ENCODE assay signal across 8 mouse cellular contexts in genomic region chr11:31871911-31872310, GRCm38 (mm10). TPM values are rescaled to one million over a fixed set of nuclear protein-coding genes. Genes with fewer than 3 reads are reported as not detected.
DNase-seq lines count a peak whose midpoint lies in the region; ATAC-seq and TF ChIP-seq lines count a peak whose summit lies in the region.

Gene Cpeb4 (plus strand): TSS chr11:31872211.

- 24% methylated on average over 4 of the region's 4 CpGs for WGBS in kidney, adult 2 months
- WGBS in bone marrow, adult 2 months, result 87% methylated on average over 4 of the region's 4 CpGs

- DNase-seq in kidney, adult 2 months, result no peak
- DNase-seq in kidney, adult 11 months, result no peak
- no peak for DNase-seq in gonadal fat pad, adult 2 months (ENCODE audit: low read depth)
- DNase-seq in layer of hippocampus, postnatal 36 days, result no peak
- DNase-seq in urinary bladder, postnatal 25 days (ENCODE audit: low spot score), result no peak
- DNase-seq in embryo, embryonic 10 days (ENCODE audit: low spot score), result no peak

- H3K4me1 ChIP-seq in kidney, adult 2 months (ENCODE audit: control insufficient read depth, insufficient read depth, low read length), result peaks cover 4% of the 10 kb centered on the region; the same call in 1 of the 2 replicates
- H3K4me1 ChIP-seq in bone marrow, adult 2 months (ENCODE audit: control insufficient read depth, insufficient read depth, low read length), result no peaks in the 10 kb centered on the region; the same call in 1 of the 2 replicates

- H3K27ac ChIP-seq in kidney, adult 2 months (ENCODE audit: insufficient read depth, low read depth, low read length), result peak within 1 kb of the TSS; percentile 99
- H3K27ac ChIP-seq in bone marrow, adult 2 months (ENCODE audit: control insufficient read depth, insufficient read depth, low read depth, low read length, poor library complexity), result peak within 1 kb of the TSS; percentile 76

- peaks cover 2% of the 10 kb centered on the region for H3K36me3 ChIP-seq in kidney, adult 2 months (ENCODE audit: control insufficient read depth, insufficient read depth, low read length)

- no peak for TF ChIP-seq POLR2A in kidney, adult 2 months (IDR thresholded peaks at IDR 0.05; ENCODE audit: low read depth, low read length)
- no peak for TF ChIP-seq POLR2A in bone marrow, adult 2 months (IDR thresholded peaks at IDR 0.05; ENCODE audit: borderline replicate concordance, control insufficient read depth, low read depth, low read length)

- no peaks in the 10 kb centered on the region for H3K27me3 ChIP-seq in kidney, adult 2 months (replicated peaks; ENCODE audit: control insufficient read depth, insufficient read depth, low read length)

- H3K4me3 ChIP-seq in kidney, adult 2 months (ENCODE audit: insufficient read depth, low read depth, low read length), result peak within 1 kb of the TSS; percentile 99
- H3K4me3 ChIP-seq in bone marrow, adult 2 months (replicated peaks; ENCODE audit: control insufficient read depth, low read depth, low read length), result peak within 1 kb of the TSS; percentile 82

- ATAC-seq in monocyte, adult 5-6 weeks (replicated peaks; ENCODE audit: insufficient number of reproducible peaks, low FRiP score, low TSS enrichment, poor library complexity, severe bottlenecking), result no peak

- no peak for TF ChIP-seq CTCF in kidney, adult 2 months (conservative IDR thresholded peaks at IDR 0.05; ENCODE audit: insufficient read depth, insufficient read length, low read depth, low read length)
- no peak for TF ChIP-seq CTCF in bone marrow, adult 2 months (IDR thresholded peaks at IDR 0.05; ENCODE audit: control insufficient read depth, insufficient read depth, low read length)

RNA-seq across cellular contexts. Expression of gene Cpeb4, which starts in this region (rescaled TPM):
- polyA plus RNA-seq in kidney, adult 2 months (2012; rRNA removed), result 27.2 and 30.0 TPM in 2 replicates
- polyA plus RNA-seq in bone marrow, adult 2 months (2011; ENCODE audit: insufficient read depth, insufficient read length, low replicate concordance, missing spikeins), result 27.5 and 38.1 TPM in 2 replicates
- polyA plus RNA-seq in gonadal fat pad, adult 2 months (2012; rRNA removed), result 14.1 and 17.8 TPM in 2 replicates
- total RNA-seq in layer of hippocampus, postnatal 36 days (2021), result 100 to 1,000 TPM; 156 to 163 TPM
- total RNA-seq in monocyte, adult 5-6 weeks (2017), result 31.9 to 45.7 TPM (median 34.4 TPM) in 3 replicates
